8 mouse cellular contexts compared by ENCODE assay signal in the genomic region with DNA sequence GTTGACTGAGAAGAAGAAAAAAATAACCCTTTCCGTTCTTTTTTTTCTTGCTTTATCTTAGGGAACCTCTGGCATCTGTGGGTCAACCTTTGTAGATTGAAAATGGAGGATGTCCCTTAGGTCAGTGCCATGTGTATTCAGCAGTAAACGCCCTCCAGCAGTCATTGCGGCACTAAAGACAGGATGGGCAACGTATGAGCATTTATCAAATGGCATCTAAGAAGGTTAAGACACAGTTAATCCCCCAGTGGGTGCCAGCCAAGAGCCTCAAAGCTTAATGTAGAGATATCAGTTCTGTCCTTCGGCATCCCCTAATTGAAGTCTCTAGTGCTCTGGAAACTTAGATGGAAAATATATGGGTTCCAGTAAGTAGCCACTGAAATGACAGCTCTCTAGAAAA. TPM values are rescaled to one million over a fixed set of nuclear protein-coding genes. Genes with fewer than 3 reads are reported as not detected.
DNase-seq lines count a peak whose midpoint lies in the region; ATAC-seq and TF ChIP-seq lines count a peak whose summit lies in the region.

No protein-coding gene starts in this region.

- no peaks in the 10 kb centered on the region for H3K27me3 ChIP-seq in heart, adult 2 months (ENCODE audit: control insufficient read depth, insufficient read depth, low read length)
- H3K27me3 ChIP-seq in E14TG2a.4 (ENCODE audit: insufficient read depth, low read length), result no peaks in the 10 kb centered on the region
- no peaks in the 10 kb centered on the region for H3K27me3 ChIP-seq in forebrain, postnatal 0 days (ENCODE audit: insufficient read depth, low read length)
- H3K27me3 ChIP-seq in liver, embryonic 16.5 days (ENCODE audit: control insufficient read depth, insufficient read depth, low read depth, low read length), result no peaks in the 10 kb centered on the region

- TF ChIP-seq EP300 in heart, adult 2 months (IDR thresholded peaks at IDR 0.05; ENCODE audit: insufficient read depth, low read depth, low read length), result no peak

- WGBS in heart, adult 2 months, result 43% methylated on average over 5 of the region's 5 CpGs
- WGBS in forebrain, postnatal 0 days, result 31% methylated on average over 5 of the region's 5 CpGs
- 52% methylated on average over 5 of the region's 5 CpGs for WGBS in liver, embryonic 16.5 days (ENCODE audit: insufficient replicate concordance)

- peaks cover 5% of the 10 kb centered on the region for H3K36me3 ChIP-seq in heart, adult 2 months (ENCODE audit: control insufficient read depth, insufficient read depth, low read length)
- H3K36me3 ChIP-seq in E14TG2a.4 (ENCODE audit: insufficient read depth, low read length), result no peaks in the 10 kb centered on the region
- H3K36me3 ChIP-seq in forebrain, postnatal 0 days (ENCODE audit: insufficient read depth), result no peaks in the 10 kb centered on the region
- H3K36me3 ChIP-seq in liver, embryonic 16.5 days (ENCODE audit: control insufficient read depth, insufficient read depth), result no peaks in the 10 kb centered on the region

- no peak for TF ChIP-seq CTCF in heart, adult 2 months (IDR thresholded peaks at IDR 0.05)
- TF ChIP-seq CTCF in E14TG2a.4 (conservative IDR thresholded peaks at IDR 0.05; ENCODE audit: low read length), result no peak
- TF ChIP-seq CTCF in forebrain, postnatal 0 days (IDR thresholded peaks at IDR 0.05; ENCODE audit: low read depth), result no peak

- no peak for DNase-seq in heart, adult 2 months
- no peak for DNase-seq in heart, postnatal 25 days (ENCODE audit: low spot score)
- DNase-seq in forebrain, postnatal 0 days, result no peak
- no peak for DNase-seq in cerebellum, adult 18-20 months
- no peak for DNase-seq in right cerebral cortex, postnatal 14 days
- DNase-seq in gastrocnemius, adult 18-20 months (ENCODE audit: low spot score), result no peak

- no peaks in the 10 kb centered on the region for H3K9me3 ChIP-seq in E14TG2a.4 (ENCODE audit: low read length)
- H3K9me3 ChIP-seq in forebrain, postnatal 0 days (ENCODE audit: low read length), result no peaks in the 10 kb centered on the region
- no peaks in the 10 kb centered on the region for H3K9me3 ChIP-seq in liver, embryonic 16.5 days (replicated peaks; ENCODE audit: control insufficient read depth, low read length)

- TF ChIP-seq POLR2A in heart, adult 2 months (IDR thresholded peaks at IDR 0.05; ENCODE audit: insufficient read depth, low read depth, low read length), result no peak

- intact Hi-C loops in heart, adult 2 months (cut with DNase I), result loop anchor here (5.0 kb wide), 2 partner anchors 63 to 203 kb away; partner anchors contain the start of gene Rap2a
- intact Hi-C loops in heart, postnatal 25 days (cut with DNase I), result loop anchor here (5.0 kb wide), 2 partner anchors 63 to 78 kb away; no protein-coding TSS in a partner anchor

- H3K4me1 ChIP-seq in heart, adult 2 months (ENCODE audit: control insufficient read depth, insufficient read depth, low read length), result peaks cover 7% of the 10 kb centered on the region
- peaks cover 44% of the 10 kb centered on the region for H3K4me1 ChIP-seq in E14TG2a.4 (replicated peaks; ENCODE audit: low read depth, low read length)
- H3K4me1 ChIP-seq in forebrain, postnatal 0 days (ENCODE audit: insufficient read depth), result peaks cover 18% of the 10 kb centered on the region
- H3K4me1 ChIP-seq in liver, embryonic 16.5 days (ENCODE audit: control insufficient read depth, low read depth, low read length), result peaks cover 42% of the 10 kb centered on the region

- H3K27ac ChIP-seq in heart, adult 2 months, result peak overlapping the region; percentile 92
- H3K27ac ChIP-seq in forebrain, postnatal 0 days (ENCODE audit: low read depth, low read length), result peak overlapping the region; percentile 79
- H3K27ac ChIP-seq in liver, embryonic 16.5 days (ENCODE audit: low read length), result peak overlapping the region; percentile 65; the same call in 1 of the 2 replicates

- peak overlapping the region; percentile 71 for H3K4me2 ChIP-seq in forebrain, postnatal 0 days (ENCODE audit: low read depth)
- peak overlapping the region; percentile 88 for H3K4me2 ChIP-seq in liver, embryonic 16.5 days (ENCODE audit: low read depth, low read length)

- H3K4me3 ChIP-seq in heart, adult 2 months, result peak overlapping the region; percentile 70
- peak overlapping the region; percentile 79 for H3K4me3 ChIP-seq in E14TG2a.4 (replicated peaks; ENCODE audit: low read length)
- peak overlapping the region; percentile 71 for H3K4me3 ChIP-seq in forebrain, postnatal 0 days (ENCODE audit: low read depth, low read length)
- H3K4me3 ChIP-seq in liver, embryonic 16.5 days (ENCODE audit: low read depth, low read length), result peak overlapping the region; percentile 76

- ATAC-seq in forebrain, postnatal 0 days, result no peak
- ATAC-seq in liver, embryonic 16.5 days (ENCODE audit: low read depth), result no peak

- no peak overlapping the region for H3K9ac ChIP-seq in heart, adult 2 months (ENCODE audit: low read depth, low read length)
- peak overlapping the region; percentile 50 for H3K9ac ChIP-seq in forebrain, postnatal 0 days
- peak overlapping the region; percentile 46; the same call in 1 of the 2 replicates for H3K9ac ChIP-seq in liver, embryonic 16.5 days (ENCODE audit: low read depth, low read length)

- no peaks in the 10 kb centered on the region; the same call in none of the 2 replicates for H3K79me2 ChIP-seq in heart, adult 2 months (replicated peaks; ENCODE audit: control insufficient read depth, insufficient read depth, low read length)

RNA-seq across cellular contexts. Expression of gene Mbnl2, which starts 0.7 kb away (rescaled TPM):
- 100 to 1,000 TPM; 221 to 258 TPM for total RNA-seq in heart, adult 2 months (2021)
- 91.1 and 133 TPM in 2 replicates for polyA plus RNA-seq in heart, adult 2 months (2012; rRNA removed)
- total RNA-seq in heart, postnatal 25 days (2021), result 100 to 1,000 TPM; 234 to 252 TPM
- total RNA-seq in forebrain, postnatal 0 days (2014; rRNA removed), result 38.9 and 58.6 TPM in 2 replicates
- 17.1 and 23.9 TPM in 2 replicates for polyA plus RNA-seq in forebrain, postnatal 0 days (2015; fragmentation: Nextera tagmentation; extraction: Ambion mirVana)
- 15.9 and 19.3 TPM in 2 replicates for polyA plus RNA-seq in liver, embryonic 16.5 days (2015; fragmentation: Nextera tagmentation; extraction: Ambion mirVana)
- total RNA-seq in gastrocnemius, adult 18-20 months (2021), result 100 to 1,000 TPM; 299 to 300 TPM
